Mouse (Mus musculus): ENCODE data around the gene Atg10.
"Not testable (repeated sequence)": the region's sequence is repeated elsewhere in the genome, so short reads cannot be mapped to it uniquely, and the experiment has no call there.

Gene Atg10

GRCm38 (mm10) chr13:90929847-90930246 is 293.9 kb downstream of the Atg10 start:
- DNase-seq, result peak; percentile 82 to 87

GRCm38 (mm10) chr13:90928266-90928665 is 295.5 kb downstream of the Atg10 start:
- not testable (repeated sequence) for DNase-seq

- DNase-seq, result no peak
Observed at GRCm38 (mm10) chr13:90926938-90927633, 296.7 kb downstream of the Atg10 start.

GRCm38 (mm10) chr13:90926125-90926765 is 297.5 kb downstream of the Atg10 start:
- no peak for DNase-seq

- DNase-seq, result no peak
Observed at GRCm38 (mm10) chr13:90925191-90925590, 298.6 kb downstream of the Atg10 start.

- no peak for DNase-seq
Observed at GRCm38 (mm10) chr13:90924072-90924471, 299.7 kb downstream of the Atg10 start.

GRCm38 (mm10) chr13:90923617-90924016 is 300.2 kb downstream of the Atg10 start:
- DNase-seq, result peak in 1 of 2 experiments; percentile 7

- DNase-seq, result peak; percentile 92 to 94
Observed at GRCm38 (mm10) chr13:90922751-90923612, 300.8 kb downstream of the Atg10 start, which contains the start of gene Rps23. Rps23 (plus strand) TSS chr13:90922958.

GRCm38 (mm10) chr13:90914721-90915120 is 309.0 kb downstream of the Atg10 start:
- DNase-seq, result no peak

- no peak for DNase-seq
Observed at GRCm38 (mm10) chr13:90913675-90914192, 310.0 kb downstream of the Atg10 start.

GRCm38 (mm10) chr13:90912760-90913674 is 310.8 kb downstream of the Atg10 start:
- DNase-seq, result no peak

- DNase-seq, result no peak
Observed at GRCm38 (mm10) chr13:90907376-90907775, 316.4 kb downstream of the Atg10 start.

- DNase-seq, result no peak
Observed at GRCm38 (mm10) chr13:90905176-90905575, 318.6 kb downstream of the Atg10 start, which contains the start of gene Atp6ap1l. Atp6ap1l (minus strand) TSS chr13:90905355.

- no peak for DNase-seq
Observed at GRCm38 (mm10) chr13:90896821-90897220, 326.9 kb downstream of the Atg10 start.

GRCm38 (mm10) chr13:90896098-90896497 is 327.7 kb downstream of the Atg10 start:
- DNase-seq, result peak in 1 of 2 experiments; percentile 11

GRCm38 (mm10) chr13:90894819-90895218 is 328.9 kb downstream of the Atg10 start:
- no peak for DNase-seq

- no peak for DNase-seq
Observed at GRCm38 (mm10) chr13:90890111-90890510, 333.7 kb downstream of the Atg10 start.

GRCm38 (mm10) chr13:90886568-90886983 is 337.2 kb downstream of the Atg10 start:
- DNase-seq, result peak; percentile 80 to 82

- DNase-seq, result no peak
Observed at GRCm38 (mm10) chr13:90885856-90886532, 337.8 kb downstream of the Atg10 start.
